ENCODE assay signal across 25 mouse cellular contexts in the genomic region with DNA sequence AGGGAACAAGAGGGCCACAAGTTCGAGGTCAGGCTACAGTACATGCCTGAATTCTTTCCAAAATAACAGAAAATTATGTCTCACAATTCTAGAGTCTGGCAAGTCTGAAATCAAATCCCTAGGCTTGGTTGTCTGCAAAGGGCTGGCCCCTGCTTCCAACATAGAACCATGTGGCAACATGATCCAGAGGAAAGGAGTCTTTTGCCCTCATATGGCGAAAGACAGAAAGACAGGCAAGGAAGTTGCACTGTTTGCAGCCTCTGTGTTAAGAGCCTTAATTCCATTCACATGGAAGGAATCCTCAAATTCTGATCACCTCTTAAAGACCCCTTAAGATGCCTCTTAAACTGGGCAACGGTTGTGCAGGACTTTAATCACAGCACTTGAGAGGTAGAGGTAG.
A peak's percentile ranks its signal among the peaks of the same experiment; 100 is the strongest.
DNase-seq lines count a peak whose midpoint lies in the region; ATAC-seq and TF ChIP-seq lines count a peak whose summit lies in the region.
"Had no signal": no experiment of that assay in that cellular context is flagged by ENCODE, and none has a peak within 500 bp of the region (broad histone marks: within the 10 kb centered on the region; RNA-seq: fewer than 3 reads in every experiment).

No protein-coding gene starts in this region.

- peak; percentile 46 for TF ChIP-seq CTCF in layer of hippocampus, adult 2 months (conservative IDR thresholded peaks at IDR 0.05)

- no peaks in the 10 kb centered on the region for H3K4me1 ChIP-seq in heart, embryonic 11.5 days (ENCODE audit: control insufficient read depth, insufficient read depth, low read length)
- H3K4me1 ChIP-seq: heart, embryonic 12.5 days; kidney, embryonic 15.5 days; limb, embryonic 12.5 days; liver, embryonic 15.5 days; megakaryocyte, embryonic 14.5 days; midbrain, embryonic 12.5 days had no signal

- no peaks in the 10 kb centered on the region for H3K36me3 ChIP-seq in heart, embryonic 11.5 days (ENCODE audit: control insufficient read depth, insufficient read depth, low read length)
- H3K36me3 ChIP-seq: G1E; heart, embryonic 12.5 days; kidney, embryonic 15.5 days; limb, embryonic 12.5 days; liver, embryonic 15.5 days; midbrain, embryonic 12.5 days had no signal

- H3K27me3 ChIP-seq in heart, embryonic 11.5 days (ENCODE audit: control insufficient read depth, insufficient read depth, low read length), result no peaks in the 10 kb centered on the region
- H3K27me3 ChIP-seq: heart, embryonic 12.5 days; kidney, embryonic 15.5 days; limb, embryonic 12.5 days; liver, embryonic 15.5 days; megakaryocyte, embryonic 14.5 days; midbrain, embryonic 12.5 days had no signal

- peak; percentile 6 for DNase-seq in heart, postnatal 4 days
- no peak for DNase-seq in layer of hippocampus, adult 2 months (ENCODE audit: low spot score in 2 of 2)
- no peak for DNase-seq in layer of hippocampus, adult 8-10 months (ENCODE audit: low spot score in 2 of 2)
- DNase-seq in 3T3-L1 (ENCODE audit: low read depth, low spot score), result peak; percentile 5
- DNase-seq in NIH3T3 (ENCODE audit: low read depth), result peak; percentile 13
- no peak for DNase-seq in cerebellum, postnatal 4 days (ENCODE audit: low spot score in 2 of 2)
- DNase-seq in layer of hippocampus, adult 11-12 months (ENCODE audit: low spot score), result no peak
- DNase-seq: adrenal gland, postnatal 14 days; cerebellum, adult 11-12 months; cerebellum, adult 9-11 months; gastrocnemius, postnatal 25 days; heart, adult 18-20 months; kidney, adult 11 months; lung, postnatal 14 days had no signal

- no peaks in the 10 kb centered on the region for H3K9me3 ChIP-seq in heart, embryonic 11.5 days (replicated peaks; ENCODE audit: control insufficient read depth, low read length)
- H3K9me3 ChIP-seq: G1E; heart, embryonic 12.5 days; kidney, embryonic 15.5 days; limb, embryonic 12.5 days; liver, embryonic 15.5 days; megakaryocyte, embryonic 14.5 days; midbrain, embryonic 12.5 days had no signal

- H3K4me2 ChIP-seq in heart, embryonic 11.5 days, result no peak overlapping the region
- H3K4me2 ChIP-seq: heart, embryonic 12.5 days; kidney, embryonic 15.5 days; limb, embryonic 12.5 days; liver, embryonic 15.5 days; midbrain, embryonic 12.5 days had no signal

- H3K27ac ChIP-seq in heart, embryonic 11.5 days (ENCODE audit: low read depth, low read length), result no peak overlapping the region
- no peak overlapping the region for H3K27ac ChIP-seq in layer of hippocampus, adult 2 months
- H3K27ac ChIP-seq: kidney, embryonic 15.5 days; left cerebral cortex, adult 2 months; limb, embryonic 12.5 days; liver, embryonic 15.5 days; midbrain, embryonic 12.5 days had no signal

- H3K9ac ChIP-seq in heart, embryonic 11.5 days (ENCODE audit: low read depth, low read length), result no peak overlapping the region
- H3K9ac ChIP-seq: heart, embryonic 12.5 days; kidney, embryonic 15.5 days; limb, embryonic 12.5 days; liver, embryonic 15.5 days; midbrain, embryonic 12.5 days had no signal

- ATAC-seq in heart, embryonic 11.5 days (replicated peaks; ENCODE audit: insufficient number of reproducible peaks, low FRiP score, low TSS enrichment), result no peak
- ATAC-seq: Patski had no signal

- no peak overlapping the region for H3K4me3 ChIP-seq in heart, embryonic 11.5 days (ENCODE audit: low read depth, low read length)
- no peak overlapping the region for H3K4me3 ChIP-seq in layer of hippocampus, adult 2 months
- H3K4me3 ChIP-seq: erythroblast, embryonic 14.5 days; heart, embryonic 12.5 days; kidney, embryonic 15.5 days; left cerebral cortex, adult 2 months; limb, embryonic 12.5 days; liver, embryonic 15.5 days; megakaryocyte, embryonic 14.5 days; midbrain, embryonic 12.5 days had no signal

- WGBS in heart, embryonic 11.5 days (ENCODE audit: insufficient replicate concordance), result 70% methylated on average over 3 of the region's 3 CpGs

Comparison
In these comparisons a context has a peak if more than half of its experiments do, and no peak if none do; other contexts are left out.
1. DNase-seq: peak in heart, postnatal 4 days (single experiment), 3T3-L1 (single experiment) and NIH3T3 (single experiment); none in layer of hippocampus, adult 2 months (0 of 2), layer of hippocampus, adult 8-10 months (0 of 2), cerebellum, postnatal 4 days (0 of 2) and layer of hippocampus, adult 11-12 months (single experiment).